Mouse (Mus musculus) forebrain, postnatal 0 days (tissue): Measurements from ENCODE around the gene Cipc. TPM values are rescaled to one million over a fixed set of nuclear protein-coding genes. Genes with fewer than 3 reads are reported as not detected.

Experiments used
- ATAC-seq: fragments of 200-750 bp; cut with Nextera tagmentation; 2 replicates; pipeline ENCODE4 v1.8.0; 2017; ENCODE audit warnings: mild to moderate bottlenecking, moderate library complexity
- DNase-seq: peaks from one replicate; pipeline ENCODE4 v3.0.0-alpha.2; 2015
- H3K27ac ChIP-seq: fragments of 300-500 bp; sonication (generic); 2 replicates; pipeline ENCODE4 v1.5.1; 2014; ENCODE audit warnings: low read depth, mild to moderate bottlenecking, antibody characterized with exemption, low read length, moderate library complexity, mixed read lengths
- H3K27me3 ChIP-seq: fragments of 300-500 bp; sonication (generic); 2 replicates; pipeline ENCODE4 v1.6.1; 2014; ENCODE audit warnings: mild to moderate bottlenecking, low read length, mixed read lengths; ENCODE audit not compliant: insufficient read depth
- H3K36me3 ChIP-seq: fragments of 300-500 bp; sonication (generic); 2 replicates; pipeline ENCODE4 v1.6.1; 2014; ENCODE audit warnings: mild to moderate bottlenecking, moderate library complexity; ENCODE audit not compliant: insufficient read depth
- H3K4me1 ChIP-seq: fragments of 300-500 bp; sonication (generic); 2 replicates; pipeline ENCODE4 v1.6.1; 2014; ENCODE audit warnings: antibody characterized with exemption; ENCODE audit not compliant: insufficient read depth
- H3K4me2 ChIP-seq: fragments of 300-500 bp; sonication (generic); 2 replicates; pipeline ENCODE4 v1.6.1; 2014; ENCODE audit warnings: low read depth, mild to moderate bottlenecking, moderate library complexity
- H3K4me3 ChIP-seq: fragments of 300-500 bp; sonication (generic); 2 replicates; pipeline ENCODE4 v1.5.1; 2014; ENCODE audit warnings: low read depth, low read length, mixed read lengths
- H3K9ac ChIP-seq: fragments of 300-500 bp; sonication (generic); 2 replicates; pipeline ENCODE4 v1.6.1; 2014; ENCODE audit warnings: mild to moderate bottlenecking
- H3K9me3 ChIP-seq: fragments of 300-500 bp; sonication (generic); 2 replicates; pipeline ENCODE4 v1.6.1; 2016; ENCODE audit warnings: low read length
- CTCF ChIP-seq: sonication (generic); IDR thresholded peaks from 2 replicates; pipeline ENCODE4 v1.5.1; 2016; ENCODE audit warnings: antibody characterized with exemption, control low read depth, low read depth
- WGBS: fragments of 180-500 bp; shearing (Covaris S2); extraction: QIAGEN DNeasy Blood & Tissue Kit; methylation state at CpG from one replicate; pipeline ENCODE4 v1.1.7; 2014; 5-methylcytosine and 5-hydroxymethylcytosine counted together
- polyA plus RNA-seq: library from polyadenylated mRNA; unstranded; fragments of >200 nt; fragmentation: Nextera tagmentation; extraction: Ambion mirVana; gene quantifications from 2 replicates; pipeline ENCODE4 v1.2.1, GENCODE M21; 2015
- total RNA-seq: library from RNA; depleted of rRNA; stranded (reverse); fragments of >200 nt; gene quantifications from 2 replicates; pipeline ENCODE4 v1.2.3, GENCODE M21; 2014; rRNA removed

Gene Cipc
- total and polyA plus RNA-seq, 2 experiments from 2014 or later: 38.1 to 62.9 TPM

DNA sequence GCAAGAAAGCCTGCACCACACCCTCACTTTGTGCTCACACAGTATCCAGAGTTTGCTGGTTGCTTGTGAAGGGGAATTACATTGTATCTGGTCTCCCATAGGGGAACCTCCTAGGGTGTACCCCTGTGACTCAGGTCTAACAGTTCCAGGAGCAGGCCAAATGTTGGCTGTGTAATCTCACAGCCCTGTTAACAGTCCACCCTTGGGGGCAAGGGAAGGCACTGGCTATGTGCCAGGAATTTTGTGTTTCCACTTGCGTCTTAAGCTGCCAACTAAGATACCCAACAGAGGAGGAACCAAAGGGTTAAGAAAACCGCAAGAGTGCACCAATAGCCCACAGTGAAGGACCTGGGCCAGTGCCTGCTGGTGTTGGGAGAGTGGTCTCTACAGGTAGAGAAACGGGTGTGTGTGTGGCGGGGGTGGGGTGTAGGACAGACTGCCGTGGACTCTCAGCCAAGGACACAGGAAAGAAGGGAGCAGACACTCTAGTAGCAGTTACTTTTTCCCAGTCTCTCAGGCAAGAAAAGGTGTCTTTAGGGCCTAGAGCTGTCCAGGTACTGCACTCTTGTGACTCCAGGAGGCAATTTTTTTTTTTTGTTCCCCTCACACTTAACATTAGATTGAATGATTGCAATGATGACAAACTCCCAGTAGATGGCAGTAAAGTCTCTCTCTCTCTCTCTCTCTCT, 53.5 kb downstream of the Cipc start:
- no peaks in the 10 kb centered on the region for H3K9me3 ChIP-seq
- DNase-seq (peak; percentile 80), ATAC-seq (peak; percentile 25; the same call in 1 of the 2 replicates)
- H3K4me3 ChIP-seq: no peak overlapping the region
- no peak overlapping the region for H3K4me2 ChIP-seq
- no peaks in the 10 kb centered on the region for H3K27me3 ChIP-seq
- no peak overlapping the region for H3K27ac ChIP-seq
- H3K4me1 ChIP-seq: no peaks in the 10 kb centered on the region
- WGBS: 48% methylated on average over 5 of the region's 5 CpGs
- no peak overlapping the region for H3K9ac ChIP-seq
- peak; percentile 76 for TF ChIP-seq CTCF
- no peaks in the 10 kb centered on the region for H3K36me3 ChIP-seq

DNA sequence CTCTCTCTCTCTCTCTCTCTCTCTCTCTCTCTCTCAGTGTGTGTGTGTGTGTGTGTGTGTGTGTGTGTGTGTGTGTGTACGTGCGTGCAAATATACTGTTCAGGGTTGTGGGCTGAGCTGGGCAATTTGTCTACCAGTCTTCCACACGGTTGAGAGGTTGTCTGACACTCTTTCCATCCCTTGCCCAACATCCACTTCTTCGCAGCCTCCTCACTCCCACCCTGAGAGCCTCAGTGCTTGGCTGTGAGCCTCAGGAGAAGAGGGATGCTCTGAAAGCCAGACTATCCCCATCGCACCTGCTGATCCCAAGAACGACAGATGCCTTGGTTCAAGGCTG, 54.0 kb downstream of the Cipc start:
- H3K4me2 ChIP-seq: no peak overlapping the region
- no peak for DNase-seq
- H3K4me3 ChIP-seq: no peak overlapping the region
- no peaks in the 10 kb centered on the region for H3K36me3 ChIP-seq
- no peaks in the 10 kb centered on the region for H3K27me3 ChIP-seq
- no peak overlapping the region for H3K27ac ChIP-seq
- H3K9ac ChIP-seq: no peak overlapping the region
- H3K9me3 ChIP-seq: no peaks in the 10 kb centered on the region
- TF ChIP-seq CTCF: no peak
- no peaks in the 10 kb centered on the region for H3K4me1 ChIP-seq
- 31% methylated on average over 6 of the region's 6 CpGs for WGBS
- peak; percentile 50 for ATAC-seq

DNA sequence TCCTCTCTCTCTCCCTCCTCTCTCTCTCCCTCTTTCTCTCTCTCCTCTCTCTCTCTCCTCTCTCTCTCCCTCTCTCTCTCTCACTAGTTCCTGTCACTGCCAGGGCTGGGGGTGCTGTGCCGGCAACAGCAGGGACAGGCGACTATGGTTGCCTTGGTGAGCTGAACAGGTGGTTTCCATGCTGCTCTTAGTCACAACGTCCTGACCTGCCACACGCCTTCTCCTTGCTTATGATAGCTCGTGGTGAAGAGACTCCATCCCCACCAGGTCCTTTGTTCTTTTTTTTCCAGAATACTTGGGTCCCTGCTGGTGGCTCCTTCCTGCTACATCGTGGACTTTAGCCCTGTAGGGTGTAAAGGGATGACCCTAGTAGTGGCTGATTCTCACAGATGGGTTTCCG, 55.4 kb downstream of the Cipc start:
- WGBS: 56% methylated on average over 7 of the region's 7 CpGs
- Histone ChIP-seq H3K9ac (no peak overlapping the region), H3K4me1 (no peaks in the 10 kb centered on the region), H3K4me2 (no peak overlapping the region), H3K4me3 (no peak overlapping the region), H3K27ac (no peak overlapping the region), H3K27me3 (no peaks in the 10 kb centered on the region), H3K36me3 (no peaks in the 10 kb centered on the region), H3K9me3 (no peaks in the 10 kb centered on the region)
- ATAC-seq: peak; percentile 55
- no peak for DNase-seq
- TF ChIP-seq CTCF: no peak

DNA sequence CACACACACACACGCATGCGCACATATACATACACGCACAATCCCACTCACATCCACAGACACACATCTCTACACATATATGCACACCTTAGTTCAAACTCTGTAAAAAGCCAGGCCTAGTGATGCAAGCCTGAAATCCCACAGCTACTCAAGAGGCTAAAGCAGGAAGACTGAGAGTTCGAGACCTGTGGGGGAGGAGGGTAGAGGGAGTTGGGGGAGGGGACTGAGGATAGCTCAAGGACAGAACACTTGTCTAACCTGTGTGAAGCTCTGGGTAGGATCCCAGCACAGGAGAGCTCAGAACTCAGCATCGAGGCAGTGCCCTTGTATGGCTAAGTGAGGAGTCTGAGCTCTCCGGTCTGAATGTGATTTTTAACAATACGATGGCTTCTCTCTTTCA, 56.0 kb downstream of the Cipc start:
- no peaks in the 10 kb centered on the region for H3K36me3 ChIP-seq
- H3K9me3 ChIP-seq: no peaks in the 10 kb centered on the region
- no peak overlapping the region for H3K4me2 ChIP-seq
- no peaks in the 10 kb centered on the region for H3K27me3 ChIP-seq
- TF ChIP-seq CTCF: no peak
- H3K4me1 ChIP-seq: no peaks in the 10 kb centered on the region
- no peak overlapping the region for H3K27ac ChIP-seq
- no peak overlapping the region for H3K4me3 ChIP-seq
- no peak overlapping the region for H3K9ac ChIP-seq
- DNase-seq (no peak), ATAC-seq (no peak)
- WGBS: 76% methylated on average over 7 of the region's 7 CpGs

GRCm38 (mm10) chr12:87003606-87004005, 56.8 kb downstream of the Cipc start:
- no peaks in the 10 kb centered on the region for H3K36me3 ChIP-seq
- H3K27me3 ChIP-seq: no peaks in the 10 kb centered on the region
- no peak overlapping the region for H3K4me3 ChIP-seq
- H3K4me2 ChIP-seq: no peak overlapping the region
- no peak overlapping the region for H3K27ac ChIP-seq
- H3K9ac ChIP-seq: 0 out of 2 replicates have a peak overlapping the region, but pooled peaks have one; percentile 6
- TF ChIP-seq CTCF: no peak
- H3K4me1 ChIP-seq: no peaks in the 10 kb centered on the region
- no peaks in the 10 kb centered on the region for H3K9me3 ChIP-seq
- DNase-seq (no peak), ATAC-seq (no peak)
- WGBS: 54% methylated on average over 3 of the region's 3 CpGs

- DNase-seq: no peak
- no peak for TF ChIP-seq CTCF
- no peak for ATAC-seq
- Histone ChIP-seq H3K9ac (no peak overlapping the region), H3K9me3 (no peaks in the 10 kb centered on the region), H3K4me2 (no peak overlapping the region), H3K27ac (no peak overlapping the region), H3K27me3 (no peaks in the 10 kb centered on the region), H3K4me3 (no peak overlapping the region), H3K36me3 (no peaks in the 10 kb centered on the region), H3K4me1 (no peaks in the 10 kb centered on the region)
- WGBS: 72% methylated on average over 4 of the region's 4 CpGs
Observed at GRCm38 (mm10) chr12:87004596-87004995, 57.8 kb downstream of the Cipc start.

Other genes with a start within 250 kb of the Cipc start
- gene Angel1, start 220.6 kb upstream of the Cipc start, total RNA-seq: 4.5 and 6.5 TPM in 2 replicates
- gene Angel1, start 220.6 kb upstream of the Cipc start, polyA plus RNA-seq: 6.2 and 7.1 TPM in 2 replicates
- gene Lrrc74a, start 212.7 kb upstream of the Cipc start, total RNA-seq: not detected in 2 replicates
- gene Lrrc74a, start 212.7 kb upstream of the Cipc start, polyA plus RNA-seq: not detected in 2 replicates
- gene Irf2bpl, start 62.2 kb upstream of the Cipc start, total RNA-seq: 134 and 161 TPM in 2 replicates
- 86.3 and 95.7 TPM in 2 replicates for gene Irf2bpl, start 62.2 kb upstream of the Cipc start, polyA plus RNA-seq
- 10.7 and 12.5 TPM in 2 replicates for gene Zdhhc22, start 43.4 kb downstream of the Cipc start, total RNA-seq
- gene Zdhhc22, start 43.4 kb downstream of the Cipc start, polyA plus RNA-seq: 12.3 and 21.7 TPM in 2 replicates
- gene Tmem63c, start 74.3 kb downstream of the Cipc start, total RNA-seq: 20.1 and 21.8 TPM in 2 replicates
- 6.6 and 8.5 TPM in 2 replicates for gene Tmem63c, start 74.3 kb downstream of the Cipc start, polyA plus RNA-seq
- gene Ngb, start 155.5 kb downstream of the Cipc start, total RNA-seq: 9.2 and 9.9 TPM in 2 replicates
- 7.1 and 12.2 TPM in 2 replicates for gene Ngb, start 155.5 kb downstream of the Cipc start, polyA plus RNA-seq
- gene Gstz1, start 200.1 kb downstream of the Cipc start, total RNA-seq: 49.3 and 57.6 TPM in 2 replicates
- gene Gstz1, start 200.1 kb downstream of the Cipc start, polyA plus RNA-seq: 44.4 and 44.5 TPM in 2 replicates
- 23.3 and 32.5 TPM in 2 replicates for gene Pomt2, start 200.9 kb downstream of the Cipc start, total RNA-seq
- gene Pomt2, start 200.9 kb downstream of the Cipc start, polyA plus RNA-seq: 9.0 and 10.8 TPM in 2 replicates